Mouse (Mus musculus) embryo, embryonic 10 days (tissue): ENCODE measurements around the gene Btbd11.

ENCODE experiments used
- DNase-seq: peaks from one replicate; pipeline ENCODE4 v3.0.0-alpha.2; 2015; ENCODE audit warnings: low spot score

The Btbd11 gene

DNA sequence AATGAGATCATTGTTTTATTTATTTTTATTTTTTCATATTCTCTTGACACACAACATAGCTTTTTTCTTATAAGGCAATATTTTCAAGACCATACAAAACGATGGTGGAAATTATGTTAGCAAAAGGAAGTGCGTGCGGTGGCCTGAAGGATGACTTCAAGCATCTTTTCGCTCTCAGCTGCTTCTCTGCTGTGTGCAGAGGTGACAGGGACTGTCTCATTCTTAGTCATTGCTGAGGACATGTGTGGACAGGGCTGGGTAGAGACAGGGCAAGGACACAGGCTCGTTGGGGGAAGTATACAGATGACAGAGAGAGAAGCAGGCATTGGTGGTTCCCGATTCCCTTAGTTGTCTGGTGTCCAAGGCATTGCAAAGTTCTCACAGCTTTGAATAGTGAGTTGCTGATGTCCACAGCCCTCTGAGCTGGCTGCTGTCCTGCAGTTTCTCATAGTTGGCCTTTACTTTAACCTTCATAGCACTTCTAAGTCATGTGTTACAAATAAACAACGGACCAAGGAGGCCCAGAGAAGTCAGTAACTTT, 135.7 kb downstream of the Btbd11 start:
- DNase-seq, result no peak

DNA sequence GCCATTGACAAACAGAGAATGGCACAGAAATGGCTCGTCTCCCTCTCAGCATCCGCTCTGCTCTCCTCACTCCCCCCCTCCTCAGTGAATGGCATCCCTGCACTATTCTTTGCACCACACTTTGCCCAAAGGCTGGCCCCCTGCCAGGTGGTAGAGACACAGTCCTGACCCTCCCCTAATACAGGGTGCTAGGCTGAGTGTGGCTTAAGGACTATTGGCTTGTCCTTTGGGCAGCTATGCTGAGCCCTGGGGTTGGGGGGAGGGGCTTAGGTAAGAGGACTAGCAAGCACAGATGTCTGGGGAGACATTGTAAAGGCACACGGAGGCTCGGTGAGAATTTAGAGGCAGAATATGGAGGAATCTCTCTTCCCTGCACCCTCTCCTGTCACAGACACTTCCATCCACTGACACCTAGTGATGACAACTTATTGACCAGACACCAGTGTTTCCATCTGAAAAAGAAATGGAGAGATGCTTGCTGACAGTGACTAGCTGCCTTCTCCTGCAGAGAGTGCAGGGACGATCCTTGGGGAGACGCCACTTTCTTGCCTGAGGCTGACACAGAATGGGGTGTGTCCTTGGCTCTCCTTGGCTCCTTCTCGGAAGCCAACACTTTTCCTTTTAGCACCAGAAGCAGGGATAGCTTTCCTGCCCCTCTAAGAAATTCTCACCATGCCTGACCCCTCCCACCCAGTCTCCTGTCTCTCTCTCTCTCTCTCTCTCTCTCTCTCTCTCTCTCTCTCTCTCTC, 138.8 kb downstream of the Btbd11 start:
- no peak for DNase-seq

DNA sequence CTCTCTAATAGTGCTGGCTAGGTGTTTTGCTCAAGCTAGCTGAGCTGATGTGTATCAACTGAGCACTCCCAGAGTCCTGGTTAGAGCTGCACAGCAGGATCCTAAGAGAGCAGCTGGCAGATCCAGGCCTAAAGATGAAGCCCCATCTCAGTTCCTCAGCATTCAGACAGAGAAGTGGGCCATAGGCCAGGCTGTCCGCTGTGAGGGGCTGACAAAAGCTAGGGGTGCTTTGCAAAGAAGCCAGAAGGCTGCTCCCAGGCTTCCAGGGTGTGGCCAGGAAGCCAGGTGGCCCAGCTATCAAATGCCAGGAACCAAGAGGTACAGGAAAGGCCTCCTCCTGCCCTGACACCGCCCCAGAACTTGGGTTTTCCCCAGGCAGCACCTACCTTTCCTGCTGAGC, 140.0 kb downstream of the Btbd11 start:
- no peak for DNase-seq

DNA sequence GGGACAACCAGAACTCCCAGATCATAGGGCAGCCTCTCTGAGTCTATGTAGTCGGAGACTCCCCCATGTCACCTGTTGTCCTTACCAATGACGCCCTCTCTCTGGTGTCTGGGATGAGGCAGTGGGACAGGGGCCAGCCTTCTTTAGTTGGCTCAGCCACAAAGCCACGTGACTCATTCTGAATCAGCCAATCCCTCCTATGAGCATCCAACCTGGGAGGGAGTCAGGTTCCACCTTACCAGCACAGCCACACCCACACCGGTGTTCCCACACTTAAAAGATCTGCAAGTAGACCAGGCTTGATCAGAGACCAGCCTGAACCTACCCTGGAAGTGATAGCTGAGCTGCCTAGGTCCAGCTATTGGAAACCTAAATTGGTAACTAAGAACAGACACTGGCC, 141.1 kb downstream of the Btbd11 start:
- DNase-seq, result no peak

DNA sequence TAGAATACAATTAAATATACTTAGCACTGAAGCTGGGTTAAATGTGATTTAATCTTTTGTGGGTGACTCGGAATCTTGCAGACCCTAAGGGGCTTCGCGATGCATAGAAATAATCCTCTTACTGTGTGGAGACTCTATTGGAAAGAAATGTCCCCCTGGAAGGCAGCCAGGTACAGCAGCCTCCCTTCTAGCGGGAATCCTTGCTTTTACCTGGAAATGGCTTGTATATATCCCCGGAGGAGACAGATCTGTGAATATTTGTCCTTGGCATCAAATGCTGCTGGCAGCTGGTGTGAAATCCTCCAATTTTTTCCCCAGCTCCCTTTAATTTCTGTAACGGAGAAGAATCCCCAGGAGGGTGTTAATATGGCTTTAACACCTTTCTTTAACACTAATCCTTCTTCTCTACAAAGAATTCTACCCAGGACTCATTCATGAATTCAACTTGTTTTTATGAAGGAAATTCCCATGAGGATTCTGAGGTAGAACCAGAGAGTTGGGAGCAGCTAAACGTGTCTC, 146.6 kb downstream of the Btbd11 start:
- DNase-seq, result no peak

DNA sequence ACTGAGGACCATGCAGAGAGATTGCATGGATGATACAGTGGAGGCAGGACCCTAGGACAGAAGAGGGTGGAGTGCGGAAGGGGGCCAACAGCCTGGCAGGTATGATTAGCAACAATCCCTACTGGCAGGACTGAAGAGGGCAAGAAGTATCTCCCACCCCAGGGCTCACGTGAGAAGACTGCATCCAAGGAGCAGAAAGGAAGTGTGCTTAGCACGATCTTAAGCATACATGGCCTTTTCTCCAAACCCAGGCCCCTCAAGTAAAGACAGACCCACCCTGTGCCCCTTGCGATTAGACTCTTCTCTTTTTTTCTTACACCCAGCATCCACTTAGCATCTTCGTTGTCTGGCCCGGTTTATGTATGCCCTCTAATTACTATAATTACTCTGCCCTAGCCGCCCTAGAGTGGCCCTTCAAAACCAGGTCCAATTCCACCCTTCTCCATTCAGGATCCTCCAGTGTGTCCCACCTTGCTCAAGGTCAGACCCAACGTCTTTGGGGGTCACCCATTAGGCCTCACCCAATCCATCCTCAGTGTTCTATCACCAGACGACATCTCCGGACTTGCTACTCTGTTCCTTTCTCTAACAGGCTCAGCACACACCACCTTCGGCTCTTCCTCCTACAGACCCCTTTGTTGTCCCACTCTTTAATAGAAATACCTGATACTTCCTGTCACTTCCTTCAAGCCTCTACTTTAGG, 151.6 kb downstream of the Btbd11 start:
- no peak for DNase-seq

DNA sequence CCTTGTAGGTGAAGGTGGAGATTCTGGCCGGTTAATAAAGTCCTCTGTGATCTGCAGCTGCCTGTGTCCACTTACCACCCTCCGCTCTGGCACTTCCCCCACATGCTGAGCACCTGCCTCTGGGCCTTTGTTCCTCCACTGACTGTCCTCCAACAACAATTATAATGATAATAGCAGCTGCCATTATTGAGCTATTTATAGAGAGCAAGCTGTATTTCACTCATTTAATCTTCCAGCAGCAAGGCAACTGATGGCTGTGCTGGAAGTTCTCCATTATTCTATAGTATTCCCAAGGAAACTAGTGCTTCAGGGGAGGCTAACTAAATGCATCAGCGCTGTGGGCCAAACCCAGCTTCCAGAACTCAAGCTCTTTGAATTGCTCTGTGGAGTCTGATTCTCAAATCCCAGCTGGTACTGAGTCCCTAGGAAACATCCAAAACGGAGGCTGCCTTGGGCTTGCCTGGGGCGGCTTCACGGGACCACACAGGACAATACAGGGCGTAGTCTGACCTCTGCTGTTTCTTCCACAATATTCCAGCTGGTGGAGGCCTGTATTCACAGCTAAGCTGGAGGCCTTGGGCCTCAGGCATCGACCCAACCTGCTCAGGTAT, 153.0 kb downstream of the Btbd11 start:
- DNase-seq, result peak; percentile 26

DNA sequence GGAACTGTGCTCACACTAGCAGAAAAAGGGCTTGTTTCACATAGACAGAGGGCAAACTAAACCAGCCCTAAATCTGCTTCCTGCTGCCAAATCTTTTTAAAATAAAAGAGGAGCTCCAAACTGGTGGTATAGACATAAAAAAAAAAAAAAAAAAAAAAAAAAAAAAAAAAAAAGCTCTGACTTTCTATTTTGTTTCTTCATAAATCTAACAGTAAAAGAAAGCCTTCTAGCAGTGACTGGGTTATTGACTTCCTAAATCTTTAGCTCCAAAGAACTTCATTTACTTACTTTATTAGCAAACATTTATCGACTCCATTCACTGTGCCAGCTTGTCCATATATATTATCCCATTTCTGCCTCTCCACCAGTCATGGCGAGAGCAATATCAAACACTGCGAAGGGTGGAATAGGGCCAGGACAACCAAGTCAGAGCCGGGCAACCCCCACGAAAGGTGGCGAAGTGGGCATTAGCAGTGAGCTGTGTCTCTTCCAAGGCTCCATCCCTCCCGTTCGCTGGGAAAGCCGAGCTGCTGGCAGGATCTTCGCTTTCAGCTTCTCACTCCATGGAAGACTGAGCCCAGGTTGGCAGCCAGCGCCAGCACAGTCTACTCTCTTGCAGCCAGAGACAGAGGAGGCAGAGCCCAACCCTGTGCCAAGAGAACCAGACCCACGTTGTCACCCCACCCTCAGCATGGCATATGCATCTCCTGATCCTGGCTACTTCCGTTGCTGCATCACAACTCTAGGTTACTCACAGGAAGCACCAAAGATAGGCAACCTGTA, 153.9 kb downstream of the Btbd11 start:
- no peak for DNase-seq

DNA sequence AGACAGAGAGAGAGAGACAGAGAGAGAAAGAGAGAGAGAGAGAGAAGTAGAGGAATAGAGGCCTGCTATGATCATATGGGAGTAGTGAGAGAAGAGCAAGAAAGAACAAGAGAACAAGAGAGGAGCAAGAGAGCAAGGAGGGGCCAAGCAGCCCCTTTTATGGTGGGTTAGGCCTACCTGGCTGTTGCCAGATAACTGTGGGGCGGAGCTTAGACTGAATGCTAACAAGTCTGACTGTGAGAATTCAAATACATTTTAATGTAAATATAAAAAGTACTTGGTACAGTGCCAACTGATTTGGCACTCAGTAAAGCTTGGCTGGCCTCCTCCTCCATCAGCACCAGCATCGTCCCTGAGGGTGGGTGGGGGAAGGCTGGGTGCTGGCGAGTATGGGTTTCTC, 154.9 kb downstream of the Btbd11 start:
- DNase-seq, result no peak

DNA sequence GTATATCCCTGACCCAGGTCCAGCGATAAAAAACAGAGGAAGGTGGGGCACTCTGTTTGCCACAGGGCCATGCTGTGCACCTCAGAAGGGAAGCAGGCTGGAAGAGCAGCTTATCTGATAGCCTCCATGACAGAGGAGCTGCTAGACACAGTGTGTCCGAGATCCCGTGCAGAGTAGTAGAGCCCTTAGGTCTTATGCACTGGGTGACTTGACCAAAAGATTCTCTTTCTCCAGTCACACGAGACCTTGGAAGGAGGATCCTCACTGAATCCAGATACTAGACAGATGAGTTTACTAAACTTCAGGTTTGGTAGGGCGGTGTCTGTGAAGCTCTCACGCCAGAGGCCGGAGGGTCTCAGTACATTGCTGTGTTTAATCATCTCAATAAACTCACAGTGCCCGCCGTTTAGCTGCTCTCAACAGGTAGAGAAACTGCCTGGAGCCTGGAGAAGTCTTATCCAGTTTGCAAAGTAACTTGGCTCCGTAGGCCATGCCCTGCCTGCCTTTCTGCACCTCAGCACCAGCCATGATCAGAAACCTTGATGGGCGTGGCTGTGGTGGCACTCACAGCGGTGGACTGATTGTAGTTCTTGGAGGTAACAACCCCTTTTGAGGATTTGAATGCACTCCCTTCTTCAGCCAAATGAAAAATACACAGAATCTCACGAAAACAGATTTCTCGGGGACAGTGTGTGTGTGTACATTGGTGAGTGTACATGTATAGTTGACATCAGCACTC, 155.4 kb downstream of the Btbd11 start:
- no peak for DNase-seq

DNA sequence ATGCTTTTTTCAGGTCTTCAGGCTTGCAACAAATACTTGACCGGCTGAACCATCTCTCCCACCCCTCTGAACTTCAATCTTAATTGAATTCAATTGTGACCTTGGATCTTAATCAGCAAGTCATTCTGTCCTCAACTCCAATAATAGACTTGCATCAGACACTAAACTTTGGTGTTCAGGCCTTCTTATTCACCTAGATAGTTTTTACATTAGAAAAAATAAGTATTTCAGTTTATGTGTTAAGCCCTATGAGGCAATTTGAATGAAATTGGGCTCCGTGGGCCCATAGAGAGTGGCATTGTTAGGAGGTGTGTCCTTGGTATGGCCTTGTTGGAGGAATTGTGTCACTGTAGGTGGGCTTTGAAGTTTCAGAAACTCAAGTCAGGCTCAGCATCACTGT, 156.7 kb downstream of the Btbd11 start:
- DNase-seq, result no peak

DNA sequence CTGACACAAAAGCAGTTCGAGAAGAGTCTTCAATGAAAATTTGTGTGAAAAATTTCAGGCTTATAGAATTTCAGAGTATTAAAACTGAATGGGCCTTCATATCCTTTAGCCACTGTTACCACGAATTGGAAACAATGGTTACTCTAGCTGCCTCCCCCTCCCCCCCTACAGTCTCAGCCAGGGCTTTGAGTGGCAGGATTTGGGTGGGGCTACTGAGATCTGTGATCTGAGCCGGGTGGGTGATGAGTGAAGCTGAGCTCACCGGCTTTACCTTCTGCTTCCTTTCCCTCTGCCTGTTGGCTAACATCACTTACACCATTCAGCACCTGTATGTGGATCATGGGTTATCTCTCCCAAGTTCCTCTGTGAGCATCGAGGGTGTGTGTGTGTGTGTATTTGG, 158.4 kb downstream of the Btbd11 start:
- no peak for DNase-seq

DNA sequence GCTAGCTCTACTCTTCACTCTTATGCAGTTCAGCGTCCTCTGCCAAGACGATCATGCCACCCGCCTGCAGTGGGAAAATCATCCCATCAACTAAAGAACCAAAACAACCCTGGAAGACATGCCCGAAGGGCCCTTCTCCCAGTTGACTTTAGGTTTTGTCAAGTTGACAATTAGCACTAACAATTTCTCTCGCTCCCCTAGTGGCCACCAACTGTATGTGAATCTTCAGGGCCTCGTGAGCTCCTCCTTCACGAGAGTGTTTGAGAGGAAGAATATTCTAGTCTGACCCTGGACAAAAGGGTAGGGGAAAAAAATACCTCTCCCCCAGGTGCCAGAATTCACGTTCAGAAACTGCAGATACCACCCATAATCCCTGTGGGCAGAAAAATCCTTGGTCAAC, 168.6 kb downstream of the Btbd11 start:
- peak; percentile 31 for DNase-seq

DNA sequence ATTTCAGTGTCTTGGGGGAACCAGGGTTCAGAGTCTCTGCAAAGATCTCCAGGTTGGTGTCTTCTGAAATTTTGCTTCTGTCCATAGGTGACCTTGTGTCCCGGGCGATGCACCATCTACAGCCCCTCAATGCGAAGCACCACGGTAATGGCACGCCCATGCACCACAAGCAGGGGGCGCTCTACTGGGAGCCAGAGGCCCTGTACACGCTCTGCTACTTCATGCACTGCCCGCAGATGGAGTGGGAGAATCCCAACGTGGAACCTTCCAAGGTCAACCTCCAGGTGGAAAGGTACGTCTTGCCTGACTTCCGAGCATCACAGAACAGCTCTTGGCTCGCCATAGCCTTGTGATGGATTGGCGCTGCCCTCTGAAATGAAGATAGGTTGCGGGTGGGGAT, 174.8 kb downstream of the Btbd11 start:
- DNase-seq, result no peak

DNA sequence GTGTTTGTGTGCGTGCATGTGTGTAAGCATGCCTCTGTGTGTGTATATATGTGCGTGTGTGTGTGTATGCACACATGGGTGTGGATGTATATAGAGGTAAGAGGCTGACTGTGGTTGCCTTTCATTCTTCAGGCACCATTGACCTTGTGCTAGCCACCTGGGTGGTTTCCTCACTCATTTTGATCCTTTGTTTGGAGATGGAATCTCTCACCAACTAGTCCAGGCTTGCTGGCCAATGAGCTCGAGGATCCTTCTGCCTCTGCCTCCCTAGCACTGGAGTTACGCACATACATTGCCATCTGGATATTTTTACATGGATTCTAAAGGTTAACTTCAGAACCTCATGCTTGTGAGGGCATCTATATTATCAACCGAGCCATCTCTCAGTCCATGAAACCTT, 184.8 kb downstream of the Btbd11 start:
- DNase-seq, result no peak

DNA sequence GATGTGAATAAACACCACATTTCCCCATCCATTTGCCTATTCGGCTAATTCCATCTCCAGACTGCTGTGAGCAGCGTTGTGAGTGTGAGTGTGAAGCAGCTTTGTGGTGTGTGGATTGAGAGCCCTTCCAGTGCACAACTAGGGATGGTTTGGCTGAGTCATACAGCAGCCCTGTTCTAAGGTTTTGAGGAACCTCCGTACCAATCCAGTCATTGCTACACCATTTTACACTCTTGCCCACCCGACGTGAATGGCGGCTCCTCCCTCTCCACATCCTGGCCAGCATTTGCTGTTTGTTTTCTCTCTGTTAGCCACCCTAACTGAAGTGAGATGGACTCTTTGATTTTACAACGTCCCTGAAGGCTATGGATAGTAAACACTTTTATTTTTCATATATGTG, 186.0 kb downstream of the Btbd11 start:
- DNase-seq, result no peak

DNA sequence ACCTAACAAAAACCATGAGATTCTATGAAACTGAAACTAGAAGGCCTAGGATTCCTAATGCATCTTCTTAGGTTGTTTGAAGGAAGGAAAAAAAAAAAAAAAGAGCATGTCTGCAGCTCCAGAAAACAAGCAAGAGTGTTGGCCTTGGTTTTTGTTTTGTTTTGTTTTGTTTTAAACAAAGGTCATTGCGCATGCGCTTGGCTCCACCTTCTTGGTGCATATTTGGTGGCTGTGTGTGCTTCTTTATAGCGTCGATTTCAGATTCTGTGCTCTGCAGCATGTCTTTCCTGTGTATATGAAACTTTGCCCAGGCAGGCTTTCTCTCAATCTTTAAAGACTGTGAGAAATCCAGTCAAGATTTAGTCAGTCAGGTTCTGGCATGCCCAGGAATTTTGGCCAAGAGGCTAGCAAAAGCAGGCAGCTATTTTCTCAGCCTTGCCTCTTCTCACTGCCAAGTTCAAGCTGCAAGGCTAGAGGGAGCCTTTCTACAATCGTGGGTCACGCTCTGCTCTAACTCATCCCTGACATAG, 191.3 kb downstream of the Btbd11 start:
- DNase-seq, result no peak

DNA sequence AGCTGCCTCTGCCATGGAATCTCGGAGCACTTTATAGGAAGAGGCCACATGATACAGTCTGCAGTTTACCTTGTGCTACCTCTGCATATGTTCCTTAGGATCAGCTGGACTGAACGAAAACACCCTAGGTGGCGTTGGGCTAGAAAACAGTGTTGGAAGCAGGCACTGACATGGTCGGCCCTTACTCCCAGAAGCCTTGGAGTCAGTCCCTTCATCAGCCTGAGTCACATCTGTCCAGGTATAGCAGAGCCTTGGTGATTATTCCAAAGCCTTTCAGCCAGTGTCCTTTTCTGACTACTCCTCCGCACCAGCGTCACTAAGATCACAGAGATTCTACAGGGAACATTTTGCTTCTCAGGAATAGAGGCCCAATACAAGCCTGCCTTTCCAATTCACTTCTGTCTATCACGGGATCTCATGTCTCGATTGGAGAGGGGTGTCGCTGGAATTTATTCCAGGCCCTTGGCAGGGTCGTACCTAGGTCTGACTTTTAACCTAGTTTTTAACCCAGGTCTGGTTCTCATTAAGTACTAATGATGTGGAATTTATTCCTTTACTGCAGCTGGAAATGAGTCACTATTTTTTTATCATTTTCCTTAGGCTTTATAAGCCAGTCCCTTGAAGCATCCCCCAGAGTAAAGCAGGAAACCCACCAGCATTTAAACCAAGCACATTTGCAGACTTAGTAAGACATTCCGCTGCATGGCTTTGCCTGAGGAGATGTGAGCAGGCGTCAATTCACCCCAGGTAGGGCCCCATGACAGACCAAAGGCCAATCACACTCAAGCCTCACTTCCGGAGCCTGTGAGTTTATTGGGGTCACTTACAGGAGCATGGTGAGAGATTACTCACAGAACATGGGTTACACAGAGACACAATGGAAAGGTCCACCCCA, 192.2 kb downstream of the Btbd11 start:
- peak; percentile 28 for DNase-seq

DNA sequence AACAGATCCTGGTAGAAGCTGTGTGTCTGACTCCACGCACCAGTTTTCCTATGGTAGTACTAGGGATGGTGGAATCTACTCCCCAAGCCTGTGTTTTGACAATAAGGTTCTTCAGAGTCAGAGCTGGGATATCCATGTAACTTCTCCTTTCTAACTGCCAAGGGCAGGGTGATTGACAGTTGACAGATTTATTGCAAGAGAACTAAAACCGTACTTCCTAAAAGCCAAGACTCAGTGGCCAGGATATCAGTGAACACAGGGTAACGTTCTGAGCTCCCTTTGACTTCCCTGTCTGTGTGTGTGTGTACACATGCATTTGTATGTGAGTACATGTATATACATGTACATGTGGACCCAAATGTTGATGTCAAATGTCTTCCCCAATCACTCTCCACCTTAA, 201.1 kb downstream of the Btbd11 start:
- no peak for DNase-seq

DNA sequence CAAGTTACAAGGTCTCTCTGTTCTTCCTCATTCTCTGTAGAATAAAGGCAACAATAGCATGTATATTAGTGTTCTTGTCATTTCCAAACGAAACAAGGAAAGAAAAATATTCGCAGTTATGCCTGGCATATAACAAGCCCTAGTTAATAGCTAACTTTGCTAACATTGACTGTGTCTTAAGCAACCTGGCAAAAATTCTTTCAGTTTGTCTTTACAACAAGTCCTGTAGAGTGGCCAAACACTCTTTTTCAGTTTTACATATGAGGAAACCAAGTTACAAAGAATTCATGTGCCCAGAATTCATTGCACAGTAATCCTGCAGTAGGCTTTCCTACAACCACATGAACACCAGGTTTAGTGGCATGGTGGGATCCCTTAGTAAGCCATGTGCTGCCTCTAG, 203.4 kb downstream of the Btbd11 start:
- no peak for DNase-seq
